Mouse (Mus musculus): ENCODE measurements around the gene Ngfr. TPM values are rescaled to one million over a fixed set of nuclear protein-coding genes. Genes with fewer than 3 reads are reported as not detected.

Ngfr gene
- polyA plus RNA-seq, 1 experiment: 0.02 TPM

- no peaks in the 10 kb centered on the region for H3K79me3 ChIP-seq (ENCODE audit: low read depth)
- H3K27me3 ChIP-seq (ENCODE audit: control insufficient read depth, insufficient read depth, insufficient read length): peaks cover 45% of the 10 kb centered on the region
- no peaks in the 10 kb centered on the region for H3K36me3 ChIP-seq (ENCODE audit: control insufficient read depth, insufficient read depth)
- H3ac ChIP-seq (ENCODE audit: control insufficient read depth, insufficient read length, low read depth): no peak overlapping the region
- H3K79me2 ChIP-seq (ENCODE audit: control insufficient read depth, insufficient read depth): no peaks in the 10 kb centered on the region
- no peak overlapping the region for H3K4me3 ChIP-seq (ENCODE audit: insufficient read depth, poor library complexity, severe bottlenecking)
- TF ChIP-seq CTCF (IDR thresholded peaks at IDR 0.05; ENCODE audit: control insufficient read depth, insufficient read depth, insufficient read length) (no peak), FOSL1 (IDR thresholded peaks at IDR 0.05; ENCODE audit: insufficient read depth, low read length, poor library complexity, severe bottlenecking) (no peak), USF1 (IDR thresholded peaks at IDR 0.05; ENCODE audit: low read depth) (no peak), MYOG (IDR thresholded peaks at IDR 0.05; ENCODE audit: control insufficient read depth, extremely low read depth, insufficient read length) (no peak), MYOD1 (IDR thresholded peaks at IDR 0.05; ENCODE audit: control insufficient read depth, insufficient read length, low read depth) (no peak), CEBPB (IDR thresholded peaks at IDR 0.05; ENCODE audit: low read depth) (no peak), MAX (IDR thresholded peaks at IDR 0.05) (no peak)
Measured at GRCm38 (mm10) chr11:95571755-95572154, 15.8 kb downstream of the Ngfr start.

- Histone ChIP-seq H3K4me3 (ENCODE audit: insufficient read depth, poor library complexity, severe bottlenecking) (no peak overlapping the region), H3K27me3 (ENCODE audit: control insufficient read depth, insufficient read depth, insufficient read length) (peaks cover 45% of the 10 kb centered on the region), H3ac (ENCODE audit: control insufficient read depth, insufficient read length, low read depth) (no peak overlapping the region), H3K79me2 (ENCODE audit: control insufficient read depth, insufficient read depth) (no peaks in the 10 kb centered on the region), H3K79me3 (ENCODE audit: low read depth) (no peaks in the 10 kb centered on the region), H3K36me3 (ENCODE audit: control insufficient read depth, insufficient read depth) (no peaks in the 10 kb centered on the region)
- TF ChIP-seq CTCF (IDR thresholded peaks at IDR 0.05; ENCODE audit: control insufficient read depth, insufficient read depth, insufficient read length) (peak; percentile 16), MAX (IDR thresholded peaks at IDR 0.05) (no peak)
Measured at GRCm38 (mm10) chr11:95570827-95571619, 16.5 kb downstream of the Ngfr start.

- peaks cover 45% of the 10 kb centered on the region for H3K27me3 ChIP-seq (ENCODE audit: control insufficient read depth, insufficient read depth, insufficient read length)
- no peak for TF ChIP-seq CTCF (IDR thresholded peaks at IDR 0.05; ENCODE audit: control insufficient read depth, insufficient read depth, insufficient read length)
- no peak for TF ChIP-seq CEBPB (IDR thresholded peaks at IDR 0.05; ENCODE audit: low read depth)
- TF ChIP-seq MYOG (IDR thresholded peaks at IDR 0.05; ENCODE audit: control insufficient read depth, extremely low read depth, insufficient read length): no peak
- no peak for TF ChIP-seq MAX (IDR thresholded peaks at IDR 0.05)
- no peak for TF ChIP-seq USF1 (IDR thresholded peaks at IDR 0.05; ENCODE audit: low read depth)
- no peak for TF ChIP-seq FOSL1 (IDR thresholded peaks at IDR 0.05; ENCODE audit: insufficient read depth, low read length, poor library complexity, severe bottlenecking)
- no peak for TF ChIP-seq MYOD1 (IDR thresholded peaks at IDR 0.05; ENCODE audit: control insufficient read depth, insufficient read length, low read depth)
- H3K79me2 ChIP-seq (ENCODE audit: control insufficient read depth, insufficient read depth): no peaks in the 10 kb centered on the region
- H3K4me3 ChIP-seq (ENCODE audit: insufficient read depth, poor library complexity, severe bottlenecking): no peak overlapping the region
- H3K36me3 ChIP-seq (ENCODE audit: control insufficient read depth, insufficient read depth): no peaks in the 10 kb centered on the region
- no peaks in the 10 kb centered on the region for H3K79me3 ChIP-seq (ENCODE audit: low read depth)
- no peak overlapping the region for H3ac ChIP-seq (ENCODE audit: control insufficient read depth, insufficient read length, low read depth)
Measured at GRCm38 (mm10) chr11:95569908-95570307, 17.6 kb downstream of the Ngfr start.

- Histone ChIP-seq H3K79me3 (ENCODE audit: low read depth) (no peaks in the 10 kb centered on the region), H3K36me3 (ENCODE audit: control insufficient read depth, insufficient read depth) (no peaks in the 10 kb centered on the region), H3K27me3 (ENCODE audit: control insufficient read depth, insufficient read depth, insufficient read length) (peaks cover 35% of the 10 kb centered on the region), H3K4me3 (ENCODE audit: insufficient read depth, poor library complexity, severe bottlenecking) (no peak overlapping the region), H3K79me2 (ENCODE audit: control insufficient read depth, insufficient read depth) (no peaks in the 10 kb centered on the region), H3ac (ENCODE audit: control insufficient read depth, insufficient read length, low read depth) (no peak overlapping the region)
- TF ChIP-seq USF1 (IDR thresholded peaks at IDR 0.05; ENCODE audit: low read depth) (no peak), CEBPB (IDR thresholded peaks at IDR 0.05; ENCODE audit: low read depth) (no peak)
Measured at GRCm38 (mm10) chr11:95567936-95568715, 19.4 kb downstream of the Ngfr start.

- H3K27me3 ChIP-seq (ENCODE audit: control insufficient read depth, insufficient read depth, insufficient read length): peaks cover 30% of the 10 kb centered on the region
- no peaks in the 10 kb centered on the region for H3K79me2 ChIP-seq (ENCODE audit: control insufficient read depth, insufficient read depth)
- TF ChIP-seq USF1 (IDR thresholded peaks at IDR 0.05; ENCODE audit: low read depth) (no peak), CEBPB (IDR thresholded peaks at IDR 0.05; ENCODE audit: low read depth) (no peak), MYOG (IDR thresholded peaks at IDR 0.05; ENCODE audit: control insufficient read depth, extremely low read depth, insufficient read length) (no peak), FOSL1 (IDR thresholded peaks at IDR 0.05; ENCODE audit: insufficient read depth, low read length, poor library complexity, severe bottlenecking) (no peak), MAX (IDR thresholded peaks at IDR 0.05) (no peak), MYOD1 (IDR thresholded peaks at IDR 0.05; ENCODE audit: control insufficient read depth, insufficient read length, low read depth) (no peak), CTCF (IDR thresholded peaks at IDR 0.05; ENCODE audit: control insufficient read depth, insufficient read depth, insufficient read length) (no peak)
- no peak overlapping the region for H3K4me3 ChIP-seq (ENCODE audit: insufficient read depth, poor library complexity, severe bottlenecking)
- no peaks in the 10 kb centered on the region for H3K36me3 ChIP-seq (ENCODE audit: control insufficient read depth, insufficient read depth)
- H3ac ChIP-seq (ENCODE audit: control insufficient read depth, insufficient read length, low read depth): no peak overlapping the region
- no peaks in the 10 kb centered on the region for H3K79me3 ChIP-seq (ENCODE audit: low read depth)
Measured at GRCm38 (mm10) chr11:95567366-95567765, 20.2 kb downstream of the Ngfr start.

Measured in C2C12 (cell line).